Mouse (Mus musculus) midbrain, embryonic 13.5 days (tissue): ENCODE measurements around the gene Rdh7. TPM values are rescaled to one million over a fixed set of nuclear protein-coding genes. Genes with fewer than 3 reads are reported as not detected.
"Not testable (repeated sequence)": the region's sequence is repeated elsewhere in the genome, so short reads cannot be mapped to it uniquely, and the experiment has no call there.

Source experiments
- ATAC-seq: fragments of 200-750 bp; cut with Nextera tagmentation; 2 replicates; pipeline ENCODE4 v1.8.0; 2017; ENCODE audit warnings: mild to moderate bottlenecking, moderate TSS enrichment, moderate library complexity
- H3K27ac ChIP-seq: fragments of 300-500 bp; sonication (generic); 2 replicates; pipeline ENCODE4 v1.5.1; 2015; ENCODE audit warnings: inconsistent platforms, mild to moderate bottlenecking, moderate library complexity
- H3K27me3 ChIP-seq: fragments of 300-500 bp; sonication (generic); 2 replicates; pipeline ENCODE4 v1.6.1; 2015; ENCODE audit warnings: mild to moderate bottlenecking, inconsistent platforms
- H3K36me3 ChIP-seq: fragments of 300-500 bp; sonication (generic); 2 replicates; pipeline ENCODE4 v1.6.1; 2015; ENCODE audit warnings: mild to moderate bottlenecking, inconsistent platforms
- H3K4me1 ChIP-seq: fragments of 300-500 bp; sonication (generic); replicated peaks from 2 replicates; pipeline ENCODE4 v1.6.1; 2015; ENCODE audit warnings: inconsistent platforms
- H3K4me2 ChIP-seq: fragments of 300-500 bp; sonication (generic); replicated peaks from 2 replicates; pipeline ENCODE4 v1.6.1; 2015; ENCODE audit warnings: moderate library complexity, mild to moderate bottlenecking, inconsistent platforms
- H3K4me3 ChIP-seq: fragments of 300-500 bp; sonication (generic); replicated peaks from 2 replicates; pipeline ENCODE4 v1.5.1; 2015; ENCODE audit warnings: mild to moderate bottlenecking, inconsistent platforms
- H3K9ac ChIP-seq: fragments of 300-500 bp; sonication (generic); replicated peaks from 2 replicates; pipeline ENCODE4 v1.6.1; 2015; ENCODE audit warnings: mild to moderate bottlenecking, inconsistent platforms
- H3K9me3 ChIP-seq: fragments of 300-500 bp; sonication (generic); 2 replicates; pipeline ENCODE4 v1.6.1; 2016; ENCODE audit warnings: mild to moderate bottlenecking, inconsistent platforms
- WGBS: fragments of 180-500 bp; shearing (Covaris S2); methylation state at CpG from one replicate; pipeline ENCODE4 v1.1.7; 2015; 5-methylcytosine and 5-hydroxymethylcytosine counted together
- polyA plus RNA-seq: library from polyadenylated mRNA; unstranded; fragments of >200 nt; fragmentation: Nextera tagmentation; extraction: Ambion mirVana; gene quantifications from 2 replicates; pipeline ENCODE4 v1.2.1, GENCODE M21; 2015

Gene Rdh7
- polyA plus RNA-seq, 1 experiment from 2014 or later = not detected

- H3K27ac ChIP-seq = no peak overlapping the region
- no peak for ATAC-seq
- H3K4me3 ChIP-seq = no peak overlapping the region
- no peaks in the 10 kb centered on the region for H3K4me1 ChIP-seq
- no peak overlapping the region for H3K9ac ChIP-seq
- H3K9me3 ChIP-seq = peaks cover 2% of the 10 kb centered on the region; the same call in 1 of the 2 replicates
- no peaks in the 10 kb centered on the region for H3K36me3 ChIP-seq
- 68% methylated on average over 2 of the region's 2 CpGs for WGBS
- no peaks in the 10 kb centered on the region for H3K27me3 ChIP-seq
- H3K4me2 ChIP-seq = no peak overlapping the region
Observed at GRCm38 (mm10) chr10:127840776-127841175, 47.8 kb downstream of the Rdh7 start.

GRCm38 (mm10) chr10:127838539-127838938 lies 50.1 kb downstream of the Rdh7 start:
- Histone ChIP-seq H3K9me3 (peaks cover 2% of the 10 kb centered on the region; the same call in 1 of the 2 replicates), H3K36me3 (no peaks in the 10 kb centered on the region), H3K27ac (no peak overlapping the region), H3K9ac (no peak overlapping the region), H3K4me1 (no peaks in the 10 kb centered on the region), H3K4me3 (no peak overlapping the region), H3K27me3 (no peaks in the 10 kb centered on the region), H3K4me2 (no peak overlapping the region)
- ATAC-seq = no peak
- 86% methylated on average over 2 of the region's 2 CpGs for WGBS

- not testable (repeated sequence) for H3K36me3 ChIP-seq, H3K4me1 ChIP-seq, H3K27me3 ChIP-seq, H3K9me3 ChIP-seq, H3K4me2 ChIP-seq, H3K4me3 ChIP-seq, H3K9ac ChIP-seq, ATAC-seq, H3K27ac ChIP-seq
- 94% methylated on average over 5 of the region's 5 CpGs for WGBS
Observed at GRCm38 (mm10) chr10:127837793-127838192, 50.8 kb downstream of the Rdh7 start.

GRCm38 (mm10) chr10:127835292-127835691 lies 53.3 kb downstream of the Rdh7 start:
- Histone ChIP-seq H3K4me2 (no peak overlapping the region), H3K9me3 (peaks cover 2% of the 10 kb centered on the region; the same call in 1 of the 2 replicates), H3K4me1 (no peaks in the 10 kb centered on the region), H3K27me3 (no peaks in the 10 kb centered on the region), H3K36me3 (no peaks in the 10 kb centered on the region), H3K4me3 (no peak overlapping the region), H3K27ac (no peak overlapping the region), H3K9ac (no peak overlapping the region)
- WGBS = 76% methylated on average over 5 of the region's 5 CpGs
- ATAC-seq = no peak

DNA sequence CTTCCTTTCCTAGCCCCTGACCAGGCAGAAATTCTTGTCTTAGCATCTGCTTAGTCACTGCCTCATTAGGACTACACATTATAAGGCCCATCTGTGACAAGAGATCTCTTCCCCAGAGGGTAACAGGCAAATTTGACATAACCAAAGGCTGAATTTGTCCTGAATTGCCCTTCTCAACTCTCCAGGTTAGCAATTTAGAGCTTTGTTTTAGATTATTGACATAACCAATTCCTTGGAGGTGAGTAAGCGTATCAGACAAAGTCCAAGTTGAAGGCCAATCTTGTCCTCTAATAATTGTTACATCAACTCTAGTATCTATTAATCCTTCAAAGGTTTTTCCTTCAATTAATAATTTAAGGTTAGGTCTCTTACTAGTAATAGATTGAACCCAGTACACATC lies 54.4 kb downstream of the Rdh7 start:
- H3K9ac ChIP-seq, H3K9me3 ChIP-seq, H3K4me3 ChIP-seq, H3K36me3 ChIP-seq, H3K4me1 ChIP-seq, H3K4me2 ChIP-seq, ATAC-seq, H3K27ac ChIP-seq, H3K27me3 ChIP-seq: not testable (repeated sequence)
- 98% methylated on average over 1 of the region's 1 CpGs for WGBS

Other genes with a start within 250 kb of the Rdh7 start
- 3.8 and 4.3 TPM in 2 replicates for gene Stat6, start 245.8 kb downstream of the Rdh7 start, polyA plus RNA-seq
- 4.6 and 4.8 TPM in 2 replicates for gene Nemp1, start 221.9 kb downstream of the Rdh7 start, polyA plus RNA-seq
- gene Nab2, start 220.2 kb downstream of the Rdh7 start, polyA plus RNA-seq = 1.2 and 1.8 TPM in 2 replicates
- gene Myo1a, start 183.6 kb downstream of the Rdh7 start, polyA plus RNA-seq = 0.28 and 0.53 TPM in 2 replicates
- gene Tac2, start 164.3 kb downstream of the Rdh7 start, polyA plus RNA-seq = not detected in 2 replicates
- gene Zbtb39, start 149.3 kb downstream of the Rdh7 start, polyA plus RNA-seq = 5.1 and 5.3 TPM in 2 replicates
- gene Gpr182, start 137.1 kb downstream of the Rdh7 start, polyA plus RNA-seq = 0.39 and 0.52 TPM in 2 replicates
- 0.04 TPM in 1 of 2 replicates, not detected in the other for gene Rdh1, start 129.1 kb downstream of the Rdh7 start, polyA plus RNA-seq
- not detected in 2 replicates for gene Rdh16f1, start 129.0 kb downstream of the Rdh7 start, polyA plus RNA-seq
- gene Rdh9, start 112.4 kb downstream of the Rdh7 start, polyA plus RNA-seq = 0.09 TPM in 2 replicates
- not detected in 2 replicates for gene Rdh16, start 87.7 kb downstream of the Rdh7 start, polyA plus RNA-seq
- not detected in 2 replicates for gene Rdh19, start 38.9 kb downstream of the Rdh7 start, polyA plus RNA-seq
- not detected in 2 replicates for gene Rdh16f2, start 22.3 kb downstream of the Rdh7 start, polyA plus RNA-seq
- not detected in 2 replicates for gene Sdr9c7, start 9.7 kb upstream of the Rdh7 start, polyA plus RNA-seq
- gene Hsd17b6, start 118.8 kb upstream of the Rdh7 start, polyA plus RNA-seq = not detected in 2 replicates
- gene Prim1, start 126.4 kb upstream of the Rdh7 start, polyA plus RNA-seq = 44.8 and 49.4 TPM in 2 replicates
- 643 and 661 TPM in 2 replicates for gene Naca, start 146.8 kb upstream of the Rdh7 start, polyA plus RNA-seq
- 443 and 496 TPM in 2 replicates for gene Ptges3, start 170.1 kb upstream of the Rdh7 start, polyA plus RNA-seq
- 2,005 and 2,018 TPM in 2 replicates for gene Atp5b, start 194.5 kb upstream of the Rdh7 start, polyA plus RNA-seq
- gene Baz2a, start 202.8 kb upstream of the Rdh7 start, polyA plus RNA-seq = 13.8 and 13.9 TPM in 2 replicates